Mouse (Mus musculus) brown adipose tissue, adult 24 weeks (tissue): Measurements from ENCODE around the gene Nup153. TPM values are rescaled to one million over a fixed set of nuclear protein-coding genes. Genes with fewer than 3 reads are reported as not detected.

ENCODE experiments used
- H3K27ac ChIP-seq: fragments of 200-500 bp; replicated peaks from 2 replicates; pipeline ENCODE4 v1.5.1; 2012; ENCODE audit warnings: low read depth, mild to moderate bottlenecking, low read length
- H3K4me1 ChIP-seq: fragments of 200-500 bp; 2 replicates; pipeline ENCODE4 v1.6.1; 2012; ENCODE audit warnings: low read length, mixed read lengths; ENCODE audit not compliant: control insufficient read depth, insufficient read depth, insufficient read length
- H3K4me3 ChIP-seq: fragments of 200-500 bp; 2 replicates; pipeline ENCODE4 v1.5.1; 2012; ENCODE audit warnings: low read depth, mild to moderate bottlenecking, low read length, moderate library complexity; ENCODE audit not compliant: insufficient read depth
- polyA plus RNA-seq: library from polyadenylated mRNA; stranded (reverse); fragments of >200 nt; gene quantifications from 2 replicates; pipeline ENCODE4 v1.2.4, GENCODE M21; 2012; ENCODE audit not compliant: missing spikeins, insufficient read depth, insufficient read length

The Nup153 gene
- polyA plus RNA-seq, 1 experiment = 20.4 TPM

GRCm38 (mm10) chr13:46742367-46742766 lies 14.6 kb upstream of the Nup153 start:
- H3K27ac ChIP-seq = no peak overlapping the region
- H3K4me3 ChIP-seq = no peak overlapping the region
- H3K4me1 ChIP-seq = no peaks in the 10 kb centered on the region

GRCm38 (mm10) chr13:46739426-46739825 lies 11.7 kb upstream of the Nup153 start:
- Histone ChIP-seq H3K27ac (no peak overlapping the region), H3K4me3 (no peak overlapping the region)

GRCm38 (mm10) chr13:46737482-46737881 lies 9.7 kb upstream of the Nup153 start:
- Histone ChIP-seq H3K4me1 (no peaks in the 10 kb centered on the region), H3K4me3 (no peak overlapping the region), H3K27ac (peak overlapping the region; percentile 57; the same call in 1 of the 2 replicates)

More at GRCm38 (mm10) chr13:46739426-46739825, 11.7 kb upstream of the Nup153 start:
- no peaks in the 10 kb centered on the region for H3K4me1 ChIP-seq

GRCm38 (mm10) chr13:46736479-46736865 lies 8.7 kb upstream of the Nup153 start:
- peak overlapping the region; percentile 84 for H3K4me3 ChIP-seq
- H3K27ac ChIP-seq = peak overlapping the region; percentile 64
- no peaks in the 10 kb centered on the region for H3K4me1 ChIP-seq

- H3K4me3 ChIP-seq = peak overlapping the region; percentile 84
- no peaks in the 10 kb centered on the region for H3K4me1 ChIP-seq
- H3K27ac ChIP-seq = peak overlapping the region; percentile 64
Observed at GRCm38 (mm10) chr13:46735808-46736478, 8.2 kb upstream of the Nup153 start.

- H3K4me1 ChIP-seq = no peaks in the 10 kb centered on the region
- peak overlapping the region; percentile 84 for H3K4me3 ChIP-seq
- H3K27ac ChIP-seq = peak overlapping the region; percentile 64
Observed at GRCm38 (mm10) chr13:46735219-46735807, 7.6 kb upstream of the Nup153 start.

GRCm38 (mm10) chr13:46729998-46730397 lies 2.3 kb upstream of the Nup153 start:
- Histone ChIP-seq H3K4me1 (no peaks in the 10 kb centered on the region), H3K4me3 (no peak overlapping the region), H3K27ac (no peak overlapping the region)

GRCm38 (mm10) chr13:46728411-46728810 lies 671 bp upstream of the Nup153 start:
- H3K4me1 ChIP-seq = 0 out of 2 replicates have a peak, but pooled peaks cover 2% of the 10 kb centered on the region
- peak overlapping the region; percentile 64 for H3K4me3 ChIP-seq
- H3K27ac ChIP-seq = peak overlapping the region; percentile 69

GRCm38 (mm10) chr13:46727038-46727836 lies 503 bp downstream of the Nup153 start:
- peak overlapping the region; percentile 99 for H3K4me3 ChIP-seq
- H3K4me1 ChIP-seq = 0 out of 2 replicates have a peak, but pooled peaks cover 2% of the 10 kb centered on the region
- H3K27ac ChIP-seq = peak overlapping the region; percentile 80

GRCm38 (mm10) chr13:46726288-46727037 lies 1.3 kb downstream of the Nup153 start:
- Histone ChIP-seq H3K4me1 (0 out of 2 replicates have a peak, but pooled peaks cover 2% of the 10 kb centered on the region), H3K4me3 (peak overlapping the region; percentile 99), H3K27ac (peak overlapping the region; percentile 80)

- 0 out of 2 replicates have a peak, but pooled peaks cover 2% of the 10 kb centered on the region for H3K4me1 ChIP-seq
- H3K4me3 ChIP-seq = no peak overlapping the region
- no peak overlapping the region for H3K27ac ChIP-seq
Observed at GRCm38 (mm10) chr13:46725227-46725626, 2.5 kb downstream of the Nup153 start.

GRCm38 (mm10) chr13:46724371-46724770 lies 3.4 kb downstream of the Nup153 start:
- H3K4me3 ChIP-seq = no peak overlapping the region
- H3K4me1 ChIP-seq = 0 out of 2 replicates have a peak, but pooled peaks cover 2% of the 10 kb centered on the region
- H3K27ac ChIP-seq = no peak overlapping the region

- H3K4me3 ChIP-seq = no peak overlapping the region
- H3K4me1 ChIP-seq = peaks cover 2% of the 10 kb centered on the region; the same call in 1 of the 2 replicates
- no peak overlapping the region for H3K27ac ChIP-seq
Observed at GRCm38 (mm10) chr13:46721009-46721408, 6.7 kb downstream of the Nup153 start.

- Histone ChIP-seq H3K27ac (no peak overlapping the region), H3K4me3 (no peak overlapping the region), H3K4me1 (no peaks in the 10 kb centered on the region; the same call in 1 of the 2 replicates)
Observed at GRCm38 (mm10) chr13:46718893-46719400, 8.8 kb downstream of the Nup153 start.
